21 mouse cellular contexts compared by ENCODE assay signal in genomic region chr9:52107161-52107560, GRCm38 (mm10).
A peak's percentile ranks its signal among the peaks of the same experiment; 100 is the strongest.
DNase-seq lines count a peak whose midpoint lies in the region; ATAC-seq and TF ChIP-seq lines count a peak whose summit lies in the region.
"Had no signal": no experiment of that assay in that cellular context is flagged by ENCODE, and none has a peak within 500 bp of the region (broad histone marks: within the 10 kb centered on the region; RNA-seq: fewer than 3 reads in every experiment).

No protein-coding gene starts in this region.

- H3K4me3 ChIP-seq in midbrain, embryonic 13.5 days (replicated peaks), result no peak overlapping the region
- H3K4me3 ChIP-seq in midbrain, embryonic 14.5 days (replicated peaks; ENCODE audit: low read depth, low read length), result no peak overlapping the region
- no peak overlapping the region for H3K4me3 ChIP-seq in CH12.LX (replicated peaks in 1 of 3; ENCODE audit: low read depth in 2 of 3, low read length in 2 of 3, poor library complexity in 1 of 3)
- H3K4me3 ChIP-seq in lung, adult 2 months (replicated peaks; ENCODE audit: extremely low read depth, low read depth, low read length), result no peak overlapping the region

- TF ChIP-seq EP300 in CH12.LX (IDR thresholded peaks at IDR 0.05; ENCODE audit: low read length), result no peak

- no peak overlapping the region for H3K4me2 ChIP-seq in midbrain, embryonic 13.5 days (replicated peaks)
- no peak overlapping the region for H3K4me2 ChIP-seq in midbrain, embryonic 14.5 days (ENCODE audit: low read length)
- H3K4me2 ChIP-seq in CH12.LX (ENCODE audit: insufficient read depth, low read depth, poor library complexity, severe bottlenecking), result no peak overlapping the region

- WGBS in midbrain, embryonic 13.5 days, result 95% methylated on average over 3 of the region's 3 CpGs
- WGBS in midbrain, embryonic 14.5 days, result over 99% methylated on average over 3 of the region's 3 CpGs
- 96% methylated on average over 3 of the region's 3 CpGs for WGBS in lung, adult 2 months

- H3K9me3 ChIP-seq in midbrain, embryonic 13.5 days, result no peaks in the 10 kb centered on the region
- H3K9me3 ChIP-seq in midbrain, embryonic 14.5 days (ENCODE audit: control insufficient read depth, low read length), result no peaks in the 10 kb centered on the region
- no peaks in the 10 kb centered on the region for H3K9me3 ChIP-seq in CH12.LX (replicated peaks; ENCODE audit: low read length)
- H3K9me3 ChIP-seq: G1E had no signal

- no peak for ATAC-seq in midbrain, embryonic 13.5 days
- ATAC-seq in midbrain, embryonic 14.5 days (ENCODE audit: low FRiP score, low TSS enrichment), result no peak
- ATAC-seq: activated CD4-positive, CD25-positive, alpha-beta regulatory T cell, adult 4 months; CD4-positive, CD25-positive, alpha-beta regulatory T cell, adult 4 months; Patski had no signal

- TF ChIP-seq RAD21 in CH12.LX (IDR thresholded peaks at IDR 0.05; ENCODE audit: low read depth, low read length), result no peak

- 0 out of 2 replicates have a peak, but pooled peaks cover 10% of the 10 kb centered on the region for H3K4me1 ChIP-seq in midbrain, embryonic 13.5 days (replicated peaks)
- H3K4me1 ChIP-seq in midbrain, embryonic 14.5 days (ENCODE audit: control insufficient read depth, insufficient read depth, low read length), result no peaks in the 10 kb centered on the region
- H3K4me1 ChIP-seq in CH12.LX (ENCODE audit: control insufficient read depth in 1 of 2, insufficient read depth in 2 of 2), result peaks cover 8 to 28% of the 10 kb centered on the region in 2 experiments
- peaks cover 2% of the 10 kb centered on the region; the same call in 1 of the 2 replicates for H3K4me1 ChIP-seq in lung, adult 2 months (ENCODE audit: control insufficient read depth, insufficient read depth, low read length)

- DNase-seq in heart, adult 11 months, result peak; percentile 82
- DNase-seq in heart, adult 8-10 months (ENCODE audit: low spot score), result no peak
- DNase-seq in midbrain, embryonic 14.5 days, result no peak
- DNase-seq in CH12.LX (ENCODE audit: extremely low read depth), result no peak
- no peak for DNase-seq in lung, adult 2 months
- DNase-seq: adrenal gland, adult 2 months; adrenal gland, adult 8-10 months; adrenal gland, postnatal 10 days; adrenal gland, postnatal 14 days; adrenal gland, postnatal 25 days; adrenal gland, postnatal 36 days; B cell, adult 2 months; cerebellum, adult 11 months; cerebellum, adult 11-12 months; cerebellum, adult 18-20 months; cerebellum, adult 2 months had no signal

- H3K79me2 ChIP-seq in CH12.LX (replicated peaks; ENCODE audit: control insufficient read depth, extremely low read depth, insufficient read depth, poor library complexity, severe bottlenecking), result no peaks in the 10 kb centered on the region

- peaks cover 5% of the 10 kb centered on the region; the same call in 1 of the 2 replicates for H3K36me3 ChIP-seq in midbrain, embryonic 13.5 days
- peaks cover 5% of the 10 kb centered on the region for H3K36me3 ChIP-seq in midbrain, embryonic 14.5 days (ENCODE audit: control insufficient read depth, insufficient read depth, low read length)
- peaks cover 8 to 18% of the 10 kb centered on the region in 2 experiments for H3K36me3 ChIP-seq in CH12.LX (replicated peaks in 1 of 2; ENCODE audit: control insufficient read depth in 1 of 2, insufficient read depth in 1 of 2, low read length in 1 of 2)

- no peaks in the 10 kb centered on the region for H3K27me3 ChIP-seq in midbrain, embryonic 13.5 days
- no peaks in the 10 kb centered on the region for H3K27me3 ChIP-seq in midbrain, embryonic 14.5 days (ENCODE audit: control insufficient read depth, insufficient read depth, low read length)
- H3K27me3 ChIP-seq in CH12.LX (replicated peaks), result no peaks in the 10 kb centered on the region
- H3K27me3 ChIP-seq: Patski had no signal

- no peak for TF ChIP-seq CTCF in CH12.LX (conservative IDR thresholded peaks at IDR 0.05 in 1 of 2, IDR thresholded peaks at IDR 0.05 in 1 of 2; ENCODE audit: low read depth in 2 of 2, low read length in 2 of 2)
- no peak for TF ChIP-seq CTCF in lung, adult 2 months (IDR thresholded peaks at IDR 0.05; ENCODE audit: insufficient read depth, low read length)

- peak overlapping the region; percentile 22; the same call in 1 of the 2 replicates for H3K27ac ChIP-seq in midbrain, embryonic 13.5 days
- H3K27ac ChIP-seq in midbrain, embryonic 14.5 days (replicated peaks; ENCODE audit: low read depth, low read length), result no peak overlapping the region
- no peak overlapping the region for H3K27ac ChIP-seq in CH12.LX (ENCODE audit: insufficient read depth, low read depth)

- dilution Hi-C loops in CH12.LX (cut with MboI; ENCODE audit: extremely low pct_ligation_motif_present, extremely low pct_unique_long_range_greater_than_20kb, low sequenced_read_pairs), result no loop called here

- in situ Hi-C loops in CH12.LX (cut with MboI; ENCODE audit: low pct_ligation_motif_present, low pct_unique_long_range_greater_than_20kb, low sequenced_read_pairs), result loop anchor here (10.0 kb wide), 1 partner anchor 178 kb away; no protein-coding TSS in a partner anchor

- no peak overlapping the region for H3K9ac ChIP-seq in midbrain, embryonic 13.5 days (replicated peaks)
- no peak overlapping the region for H3K9ac ChIP-seq in midbrain, embryonic 14.5 days (replicated peaks; ENCODE audit: low read length)
- H3K9ac ChIP-seq in CH12.LX (ENCODE audit: insufficient read depth, low read depth), result no peak overlapping the region

- no peak for TF ChIP-seq POLR2A in CH12.LX (IDR thresholded peaks at IDR 0.05; ENCODE audit: low read depth, low read length)
- TF ChIP-seq POLR2A in lung, adult 2 months (IDR thresholded peaks at IDR 0.05; ENCODE audit: borderline replicate concordance, extremely low read depth, low read depth, low read length), result no peak

TF ChIP-seq in CH12.LX, 34 proteins besides CTCF, POLR2A, EP300 and RAD21:
- no peak for TF ChIP-seq UBTF (IDR thresholded peaks at IDR 0.05; ENCODE audit: low read depth, low read length)
- 0 out of 2 replicates have a peak, but pooled peaks have one; percentile 63 for TF ChIP-seq POLR2AphosphoS2 (IDR thresholded peaks at IDR 0.05; ENCODE audit: low read depth, low read length)
- TF ChIP-seq MAZ (IDR thresholded peaks at IDR 0.05; ENCODE audit: low read depth, low read length), result no peak
- TF ChIP-seq ZKSCAN1 (IDR thresholded peaks at IDR 0.05; ENCODE audit: borderline replicate concordance, low read depth, low read length), result no peak
- TF ChIP-seq HCFC1 (IDR thresholded peaks at IDR 0.05; ENCODE audit: low read depth, low read length), result no peak
- TF ChIP-seq MAFK (IDR thresholded peaks at IDR 0.05; ENCODE audit: insufficient replicate concordance, low read length), result no peak
- TF ChIP-seq ZNF384 (IDR thresholded peaks at IDR 0.05; ENCODE audit: low read depth, low read length), result no peak
- no peak for TF ChIP-seq MAX (IDR thresholded peaks at IDR 0.05; ENCODE audit: low read length)
